In genomic region chr17:34605609-34606008, GRCm38 (mm10) we compare ENCODE assay signal across 8 mouse cellular contexts. TPM values are rescaled to one million over a fixed set of nuclear protein-coding genes. Genes with fewer than 3 reads are reported as not detected.
DNase-seq lines count a peak whose midpoint lies in the region; ATAC-seq and TF ChIP-seq lines count a peak whose summit lies in the region.

No protein-coding gene starts in this region.

- peaks cover 2% of the 10 kb centered on the region for H3K79me2 ChIP-seq in heart, adult 2 months (replicated peaks; ENCODE audit: control insufficient read depth, insufficient read depth, low read length)

- peak overlapping the region; percentile 90 for H3K4me3 ChIP-seq in embryonic facial prominence, embryonic 13.5 days
- peak overlapping the region; percentile 89 for H3K4me3 ChIP-seq in heart, adult 2 months
- H3K4me3 ChIP-seq in limb, embryonic 13.5 days, result peak overlapping the region; percentile 92
- H3K4me3 ChIP-seq in midbrain, embryonic 15.5 days, result peak overlapping the region; percentile 86

- peaks cover 25% of the 10 kb centered on the region for H3K36me3 ChIP-seq in embryonic facial prominence, embryonic 13.5 days
- no peaks in the 10 kb centered on the region for H3K36me3 ChIP-seq in heart, adult 2 months (ENCODE audit: control insufficient read depth, insufficient read depth, low read length)
- H3K36me3 ChIP-seq in limb, embryonic 13.5 days, result peaks cover 29% of the 10 kb centered on the region
- peaks cover 5% of the 10 kb centered on the region; the same call in 1 of the 2 replicates for H3K36me3 ChIP-seq in midbrain, embryonic 15.5 days (replicated peaks)

- TF ChIP-seq EP300 in heart, adult 2 months (IDR thresholded peaks at IDR 0.05; ENCODE audit: insufficient read depth, low read depth, low read length), result no peak

- under 1% methylated on average over 27 of the region's 30 CpGs for WGBS in embryonic facial prominence, embryonic 13.5 days
- under 1% methylated on average over 29 of the region's 30 CpGs for WGBS in heart, adult 2 months
- WGBS in limb, embryonic 13.5 days, result 0% methylated on average over 24 of the region's 30 CpGs
- under 1% methylated on average over 23 of the region's 30 CpGs for WGBS in midbrain, embryonic 15.5 days

- no peak for TF ChIP-seq CTCF in heart, adult 2 months (IDR thresholded peaks at IDR 0.05)

- peak overlapping the region; percentile 89 for H3K27ac ChIP-seq in embryonic facial prominence, embryonic 13.5 days
- peak overlapping the region; percentile 91 for H3K27ac ChIP-seq in heart, adult 2 months
- H3K27ac ChIP-seq in limb, embryonic 13.5 days, result peak overlapping the region; percentile 87
- H3K27ac ChIP-seq in midbrain, embryonic 15.5 days, result peak overlapping the region; percentile 92

- H3K9me3 ChIP-seq in embryonic facial prominence, embryonic 13.5 days, result no peaks in the 10 kb centered on the region
- H3K9me3 ChIP-seq in limb, embryonic 13.5 days, result no peaks in the 10 kb centered on the region
- no peaks in the 10 kb centered on the region for H3K9me3 ChIP-seq in midbrain, embryonic 15.5 days

- no peaks in the 10 kb centered on the region for H3K27me3 ChIP-seq in embryonic facial prominence, embryonic 13.5 days
- H3K27me3 ChIP-seq in heart, adult 2 months (ENCODE audit: control insufficient read depth, insufficient read depth, low read length), result no peaks in the 10 kb centered on the region
- no peaks in the 10 kb centered on the region for H3K27me3 ChIP-seq in limb, embryonic 13.5 days
- no peaks in the 10 kb centered on the region for H3K27me3 ChIP-seq in midbrain, embryonic 15.5 days (replicated peaks)

- intact Hi-C loops in heart, adult 2 months (cut with DNase I), result loop anchor here (2.0 to 10.0 kb wide), 2 partner anchors 21 to 491 kb away; partner anchors contain the start of gene H2-DMa

- peak overlapping the region; percentile 95 for H3K4me2 ChIP-seq in embryonic facial prominence, embryonic 13.5 days
- H3K4me2 ChIP-seq in limb, embryonic 13.5 days (replicated peaks), result peak overlapping the region; percentile 98
- peak overlapping the region; percentile 70 for H3K4me2 ChIP-seq in midbrain, embryonic 15.5 days

- peak; percentile 89 for TF ChIP-seq POLR2A in heart, adult 2 months (IDR thresholded peaks at IDR 0.05; ENCODE audit: insufficient read depth, low read depth, low read length)

- peak; percentile 53; the same call in 1 of the 2 replicates for ATAC-seq in embryonic facial prominence, embryonic 13.5 days (ENCODE audit: insufficient number of reproducible peaks, insufficient read depth, low FRiP score, low TSS enrichment, low read depth)
- ATAC-seq in limb, embryonic 13.5 days (ENCODE audit: low FRiP score, low read depth), result peak; percentile 52
- ATAC-seq in midbrain, embryonic 15.5 days (replicated peaks), result peak; percentile 50

- DNase-seq in 3T3-L1 (ENCODE audit: low read depth, low spot score), result peak; percentile 93
- DNase-seq in adrenal gland, postnatal 4 days (ENCODE audit: low spot score in 2 of 2), result peak; percentile 88 to 94
- DNase-seq in heart, adult 2 months, result peak; percentile 97 to 98
- DNase-seq in kidney, adult 8-10 months, result peak; percentile 96 to 98
- DNase-seq in spleen, adult 18-20 months, result peak; percentile 92 to 96

- H3K9ac ChIP-seq in embryonic facial prominence, embryonic 13.5 days, result peak overlapping the region; percentile 92
- peak overlapping the region; percentile 96 for H3K9ac ChIP-seq in heart, adult 2 months (ENCODE audit: low read depth, low read length)
- H3K9ac ChIP-seq in limb, embryonic 13.5 days, result peak overlapping the region; percentile 94
- H3K9ac ChIP-seq in midbrain, embryonic 15.5 days, result peak overlapping the region; percentile 94

- peaks cover 41% of the 10 kb centered on the region for H3K4me1 ChIP-seq in embryonic facial prominence, embryonic 13.5 days
- peaks cover 4% of the 10 kb centered on the region for H3K4me1 ChIP-seq in heart, adult 2 months (ENCODE audit: control insufficient read depth, insufficient read depth, low read length)
- H3K4me1 ChIP-seq in limb, embryonic 13.5 days, result peaks cover 46% of the 10 kb centered on the region
- peaks cover 52% of the 10 kb centered on the region for H3K4me1 ChIP-seq in midbrain, embryonic 15.5 days

RNA-seq across cellular contexts. Expression of gene Agpat1, which starts 1.5 kb away (rescaled TPM):
- total RNA-seq in adrenal gland, postnatal 4 days (2021), result 10 to 100 TPM; 73.4 to 77.7 TPM
- 50.7 and 57.5 TPM in 2 replicates for polyA plus RNA-seq in embryonic facial prominence, embryonic 13.5 days (2015; fragmentation: Nextera tagmentation; extraction: Ambion mirVana)
- total RNA-seq in heart, adult 2 months (2021), result 10 to 100 TPM; 64.8 to 68.9 TPM
- 178 and 184 TPM in 2 replicates for polyA plus RNA-seq in heart, adult 2 months (2012; rRNA removed)
- polyA plus RNA-seq in limb, embryonic 13.5 days (2015; fragmentation: Nextera tagmentation; extraction: Ambion mirVana), result 52.9 and 58.4 TPM in 2 replicates
- 128 and 130 TPM in 2 replicates for polyA plus RNA-seq in midbrain, embryonic 15.5 days (2015; fragmentation: Nextera tagmentation; extraction: Ambion mirVana)

RNA-seq across cellular contexts. Expression of gene Rnf5, which starts 2.1 kb away (rescaled TPM):
- 10 to 100 TPM; 66.5 to 74.2 TPM for total RNA-seq in adrenal gland, postnatal 4 days (2021)
- polyA plus RNA-seq in embryonic facial prominence, embryonic 13.5 days (2015; fragmentation: Nextera tagmentation; extraction: Ambion mirVana), result 130 and 132 TPM in 2 replicates
- 10 to 100 TPM; 37.6 to 40.4 TPM for total RNA-seq in heart, adult 2 months (2021)
- polyA plus RNA-seq in heart, adult 2 months (2012; rRNA removed), result 71.7 and 92.2 TPM in 2 replicates
- polyA plus RNA-seq in limb, embryonic 13.5 days (2015; fragmentation: Nextera tagmentation; extraction: Ambion mirVana), result 133 and 135 TPM in 2 replicates
- 306 and 313 TPM in 2 replicates for polyA plus RNA-seq in midbrain, embryonic 15.5 days (2015; fragmentation: Nextera tagmentation; extraction: Ambion mirVana)

RNA-seq across cellular contexts. Expression of gene Ager, which starts 7.9 kb away (rescaled TPM):
- total RNA-seq in adrenal gland, postnatal 4 days (2021), result 1 to 10 TPM; 9.0 to 9.2 TPM
- 3.6 and 4.2 TPM in 2 replicates for polyA plus RNA-seq in embryonic facial prominence, embryonic 13.5 days (2015; fragmentation: Nextera tagmentation; extraction: Ambion mirVana)
- total RNA-seq in heart, adult 2 months (2021), result under 1 TPM; 0.14 to 0.18 TPM
- polyA plus RNA-seq in heart, adult 2 months (2012; rRNA removed), result 0.38 and 2.2 TPM in 2 replicates
- polyA plus RNA-seq in limb, embryonic 13.5 days (2015; fragmentation: Nextera tagmentation; extraction: Ambion mirVana), result 3.5 TPM in 2 replicates
- polyA plus RNA-seq in midbrain, embryonic 15.5 days (2015; fragmentation: Nextera tagmentation; extraction: Ambion mirVana), result 1.7 and 1.8 TPM in 2 replicates

RNA-seq across cellular contexts. Expression of gene Egfl8, which starts 10.2 kb away (rescaled TPM):
- 10 to 100 TPM; 10.8 to 14.2 TPM for total RNA-seq in adrenal gland, postnatal 4 days (2021)
- 7.5 and 10.2 TPM in 2 replicates for polyA plus RNA-seq in embryonic facial prominence, embryonic 13.5 days (2015; fragmentation: Nextera tagmentation; extraction: Ambion mirVana)
- 1 to 10 TPM; 1.2 to 1.8 TPM for total RNA-seq in heart, adult 2 months (2021)
- 2.4 and 3.4 TPM in 2 replicates for polyA plus RNA-seq in heart, adult 2 months (2012; rRNA removed)
- 6.6 and 7.3 TPM in 2 replicates for polyA plus RNA-seq in limb, embryonic 13.5 days (2015; fragmentation: Nextera tagmentation; extraction: Ambion mirVana)
- 9.2 and 10.3 TPM in 2 replicates for polyA plus RNA-seq in midbrain, embryonic 15.5 days (2015; fragmentation: Nextera tagmentation; extraction: Ambion mirVana)

RNA-seq across cellular contexts. Expression of gene Pbx2, which starts 14.5 kb away (rescaled TPM):
- total RNA-seq in adrenal gland, postnatal 4 days (2021), result 10 to 100 TPM; 61.7 to 63.6 TPM
- polyA plus RNA-seq in embryonic facial prominence, embryonic 13.5 days (2015; fragmentation: Nextera tagmentation; extraction: Ambion mirVana), result 14.8 and 19.2 TPM in 2 replicates
- 10 to 100 TPM; 16.1 to 18.4 TPM for total RNA-seq in heart, adult 2 months (2021)
- polyA plus RNA-seq in heart, adult 2 months (2012; rRNA removed), result 22.1 and 28.3 TPM in 2 replicates
- polyA plus RNA-seq in limb, embryonic 13.5 days (2015; fragmentation: Nextera tagmentation; extraction: Ambion mirVana), result 17.6 and 18.9 TPM in 2 replicates
- polyA plus RNA-seq in midbrain, embryonic 15.5 days (2015; fragmentation: Nextera tagmentation; extraction: Ambion mirVana), result 10.2 and 10.7 TPM in 2 replicates

Comparison
In these comparisons a context has a peak if more than half of its experiments do, and no peak if none do; other contexts are left out.
1. Peak in every context shown above with its lines: DNase-seq, ATAC-seq, H3K4me3 ChIP-seq and H3K27ac ChIP-seq.